Mouse (Mus musculus): ENCODE measurements around the gene Gm28490. TPM values are rescaled to one million over a fixed set of nuclear protein-coding genes. Genes with fewer than 3 reads are reported as not detected.

The Gm28490 gene
- not detected for total RNA-seq (2023)

GRCm38 (mm10) chrY:31634656-31635055 lies at the start of gene Gm28490:
Gene Gm28490 (minus strand): TSS chrY:31634756.

